Mouse (Mus musculus): Measurements from ENCODE around the gene Lhcgr. TPM values are rescaled to one million over a fixed set of nuclear protein-coding genes. Genes with fewer than 3 reads are reported as not detected.
A peak's percentile ranks its signal among the peaks of the same experiment; 100 is the strongest.
"Not testable (repeated sequence)": the region's sequence is repeated elsewhere in the genome, so short reads cannot be mapped to it uniquely, and the experiment has no call there.

Lhcgr gene
- polyA plus RNA-seq (2012; rRNA removed), result 0.59 and 1.2 TPM in 2 replicates

DNA sequence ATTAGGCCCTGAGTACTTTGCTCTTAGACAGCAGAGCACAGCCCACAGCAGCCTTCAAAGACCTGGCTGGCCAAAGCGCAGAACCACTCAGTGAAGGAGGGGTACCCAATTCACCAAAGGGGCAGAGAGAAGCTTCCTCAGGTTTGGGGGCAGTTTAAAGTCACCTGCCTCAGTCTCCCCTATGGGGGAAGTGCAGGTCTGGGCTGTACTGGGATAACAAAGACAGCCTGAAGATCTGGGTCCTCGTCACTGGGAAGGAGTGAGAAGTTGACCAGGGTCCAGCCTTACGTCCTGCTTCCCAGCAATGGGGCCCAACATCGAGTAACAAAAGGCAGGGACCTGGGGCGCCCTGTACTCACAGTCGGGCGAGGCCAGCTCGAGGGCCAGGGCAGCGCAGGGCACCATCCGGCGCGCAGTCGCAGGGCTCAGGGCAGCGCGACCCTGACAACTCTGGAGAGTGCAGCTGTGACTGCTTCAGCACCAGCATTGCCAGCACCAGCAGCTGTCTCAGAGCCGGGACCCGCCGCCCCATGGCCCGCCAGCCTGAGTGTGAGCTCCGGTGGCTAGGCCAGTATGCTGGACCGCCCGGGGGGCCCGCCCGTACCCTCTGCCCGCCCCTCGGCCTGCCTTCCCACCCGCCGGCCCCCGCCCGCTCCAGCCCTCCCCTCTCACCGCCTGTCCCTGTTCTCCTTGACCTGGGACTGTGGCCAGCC, at the start of gene Lhcgr:
Gene Lhcgr, minus strand, starts transcription at position 551 of the 713 bp plus-strand sequence.
- no peak for DNase-seq (ENCODE audit: low read depth)
- TF ChIP-seq POLR2A (IDR thresholded peaks at IDR 0.05; ENCODE audit: borderline replicate concordance, extremely low read depth, insufficient read depth, insufficient read length, poor library complexity, severe bottlenecking) (no peak), CTCF (IDR thresholded peaks at IDR 0.05; ENCODE audit: borderline replicate concordance, extremely low read depth, insufficient read depth, insufficient read length) (no peak)

DNA sequence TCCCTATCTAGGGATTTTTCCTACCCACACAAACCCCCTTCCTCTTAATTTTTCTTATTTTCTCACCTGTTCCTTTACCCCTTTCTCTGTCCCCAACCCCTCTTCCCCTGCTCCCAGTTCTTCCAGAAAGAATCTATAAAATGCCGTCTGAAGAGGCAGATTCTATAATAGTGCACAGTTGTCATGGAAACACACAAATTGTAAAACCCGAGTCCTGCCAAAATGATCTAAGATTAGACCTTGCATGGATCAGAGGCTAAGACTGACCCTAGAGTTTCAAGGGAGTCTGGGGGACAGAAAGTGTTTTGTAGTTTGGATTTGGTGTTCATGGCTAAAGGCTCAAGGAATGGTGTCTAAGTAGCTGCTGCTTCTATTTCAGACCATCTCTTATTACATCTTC, 25.8 kb upstream of the Lhcgr start:
- TF ChIP-seq CTCF (IDR thresholded peaks at IDR 0.05; ENCODE audit: borderline replicate concordance, extremely low read depth, insufficient read depth, insufficient read length) (no peak), POLR2A (IDR thresholded peaks at IDR 0.05; ENCODE audit: borderline replicate concordance, extremely low read depth, insufficient read depth, insufficient read length, poor library complexity, severe bottlenecking) (no peak)
- DNase-seq (ENCODE audit: low read depth), result peak; percentile 31

DNA sequence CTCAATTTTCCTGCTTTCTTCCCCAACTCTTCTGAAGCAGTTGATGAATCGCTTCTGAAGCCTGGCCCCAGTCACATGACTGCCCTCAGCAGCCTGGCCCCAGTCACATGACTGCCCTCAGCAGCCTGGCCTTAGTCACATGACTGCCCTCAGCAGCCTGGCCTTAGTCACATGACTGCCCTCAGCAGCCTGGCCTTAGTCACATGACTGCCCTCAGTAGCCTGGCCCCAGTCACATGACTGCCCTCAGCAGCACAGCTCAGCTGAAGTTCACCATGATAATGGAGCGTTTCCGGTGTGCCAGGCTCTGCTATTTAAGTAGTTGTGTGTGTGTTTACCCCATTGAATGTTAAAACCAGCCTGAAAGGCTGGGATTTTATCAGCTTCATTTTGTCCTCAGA, 21.2 kb upstream of the Lhcgr start:
- DNase-seq (ENCODE audit: low read depth), result not testable (repeated sequence)

DNA sequence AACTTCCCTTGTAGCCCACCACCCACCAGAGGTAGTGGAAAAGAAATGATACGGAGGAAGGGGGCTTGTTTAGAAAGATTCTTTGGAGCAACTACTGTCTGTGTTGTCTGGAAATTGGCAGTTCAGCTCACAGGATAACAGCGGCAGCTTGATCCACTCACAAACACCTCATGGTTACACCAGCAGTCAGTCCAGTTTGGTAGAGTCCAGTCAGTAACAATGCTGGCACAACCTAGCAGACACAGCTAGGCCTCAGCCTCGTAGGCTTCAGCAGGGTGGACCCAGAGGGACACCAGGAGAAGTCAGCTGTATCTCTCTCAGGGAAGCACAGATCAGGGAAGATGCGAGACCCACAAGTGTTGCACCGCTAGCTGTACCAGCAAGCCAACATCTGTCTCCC, 19.0 kb upstream of the Lhcgr start:
- no peak for DNase-seq (ENCODE audit: low read depth)
- TF ChIP-seq CTCF (IDR thresholded peaks at IDR 0.05; ENCODE audit: borderline replicate concordance, extremely low read depth, insufficient read depth, insufficient read length) (no peak), POLR2A (IDR thresholded peaks at IDR 0.05; ENCODE audit: borderline replicate concordance, extremely low read depth, insufficient read depth, insufficient read length, poor library complexity, severe bottlenecking) (no peak)

DNA sequence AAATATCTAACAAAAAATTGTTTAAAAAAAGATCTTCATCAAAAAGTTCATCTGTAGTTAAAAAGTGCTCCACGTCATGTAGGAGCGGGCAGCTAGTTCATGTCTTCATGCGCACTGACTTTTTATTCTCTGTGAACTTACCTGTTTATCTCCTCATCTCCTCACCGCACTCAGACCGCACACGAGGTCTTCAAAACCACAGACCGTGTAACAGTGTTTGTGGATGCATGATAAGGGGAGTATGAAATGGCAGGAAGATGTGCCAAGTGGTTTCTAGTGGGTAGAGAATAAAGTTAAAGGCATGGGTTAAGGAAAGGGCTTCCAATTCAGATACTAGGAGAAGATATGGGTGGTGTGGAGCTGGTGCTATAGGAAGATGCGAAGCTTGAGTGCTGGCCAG, 14.6 kb upstream of the Lhcgr start:
- DNase-seq (ENCODE audit: low read depth), result no peak
- TF ChIP-seq POLR2A (IDR thresholded peaks at IDR 0.05; ENCODE audit: borderline replicate concordance, extremely low read depth, insufficient read depth, insufficient read length, poor library complexity, severe bottlenecking), result no peak
- TF ChIP-seq CTCF (IDR thresholded peaks at IDR 0.05; ENCODE audit: borderline replicate concordance, extremely low read depth, insufficient read depth, insufficient read length), result no peak

DNA sequence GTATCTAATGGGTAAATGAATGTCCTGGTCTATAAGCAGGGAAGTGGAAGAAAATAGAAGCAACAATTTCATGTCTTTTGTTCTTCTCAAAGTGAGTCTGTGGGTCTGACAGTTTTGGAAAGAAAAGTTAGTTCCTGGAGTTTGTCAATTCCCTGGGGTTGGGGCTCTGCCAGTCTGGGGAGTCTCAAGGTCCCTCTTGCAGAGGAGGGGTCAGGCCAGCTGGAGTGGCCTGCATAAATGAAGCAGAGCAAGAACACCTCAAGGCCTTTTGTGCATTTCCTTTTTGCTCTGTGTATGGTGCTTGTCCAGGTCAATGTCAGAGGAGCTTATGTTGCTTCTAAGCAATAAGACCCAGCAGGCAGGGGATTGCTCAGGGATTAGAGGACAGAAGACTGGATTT, 11.7 kb upstream of the Lhcgr start:
- TF ChIP-seq POLR2A (IDR thresholded peaks at IDR 0.05; ENCODE audit: borderline replicate concordance, extremely low read depth, insufficient read depth, insufficient read length, poor library complexity, severe bottlenecking) (no peak), CTCF (IDR thresholded peaks at IDR 0.05; ENCODE audit: borderline replicate concordance, extremely low read depth, insufficient read depth, insufficient read length) (no peak)
- DNase-seq (ENCODE audit: low read depth), result no peak

DNA sequence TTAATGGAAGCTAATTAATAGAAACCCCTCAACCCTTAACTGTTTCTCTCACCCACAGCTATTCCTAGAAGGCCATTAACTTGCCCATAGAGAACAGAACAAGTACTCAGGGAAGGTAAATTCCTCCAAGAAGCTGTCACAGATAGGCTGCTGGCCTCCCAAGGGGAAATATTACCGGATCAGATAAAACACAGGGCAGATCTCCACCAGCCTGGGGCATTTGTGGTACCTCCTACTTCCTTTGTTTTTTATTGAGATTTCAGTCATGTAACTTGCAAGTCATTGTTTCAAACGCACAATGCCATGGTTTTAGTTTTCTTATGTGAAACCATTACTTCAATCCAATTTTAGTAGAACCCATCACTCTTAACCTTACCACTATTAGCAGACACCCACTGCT, 1.1 kb downstream of the Lhcgr start:
- TF ChIP-seq CTCF (IDR thresholded peaks at IDR 0.05; ENCODE audit: borderline replicate concordance, extremely low read depth, insufficient read depth, insufficient read length) (no peak), POLR2A (IDR thresholded peaks at IDR 0.05; ENCODE audit: borderline replicate concordance, extremely low read depth, insufficient read depth, insufficient read length, poor library complexity, severe bottlenecking) (no peak)
- no peak for DNase-seq (ENCODE audit: low read depth)

DNA sequence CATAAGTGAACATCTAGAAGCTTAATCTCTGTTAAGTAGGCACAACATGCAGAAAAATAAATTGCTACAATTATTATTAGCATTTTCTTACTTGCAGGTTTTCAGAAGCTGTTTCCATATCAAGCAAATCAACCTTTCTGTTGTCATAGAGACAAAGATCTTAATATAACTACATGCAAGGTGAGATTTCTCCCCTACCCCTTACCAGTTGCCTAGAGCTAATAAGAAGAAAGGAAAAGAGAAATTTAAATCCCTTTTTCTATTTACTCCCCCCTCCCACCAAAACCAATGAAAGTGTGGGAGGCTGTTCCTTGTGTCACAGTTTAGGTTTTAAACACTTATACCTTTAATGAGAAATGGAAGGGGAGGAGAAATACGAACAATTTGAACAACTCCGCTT, 3.4 kb downstream of the Lhcgr start:
- peak; percentile 39 for DNase-seq (ENCODE audit: low read depth)
- TF ChIP-seq CTCF (IDR thresholded peaks at IDR 0.05; ENCODE audit: borderline replicate concordance, extremely low read depth, insufficient read depth, insufficient read length), result no peak
- no peak for TF ChIP-seq POLR2A (IDR thresholded peaks at IDR 0.05; ENCODE audit: borderline replicate concordance, extremely low read depth, insufficient read depth, insufficient read length, poor library complexity, severe bottlenecking)

DNA sequence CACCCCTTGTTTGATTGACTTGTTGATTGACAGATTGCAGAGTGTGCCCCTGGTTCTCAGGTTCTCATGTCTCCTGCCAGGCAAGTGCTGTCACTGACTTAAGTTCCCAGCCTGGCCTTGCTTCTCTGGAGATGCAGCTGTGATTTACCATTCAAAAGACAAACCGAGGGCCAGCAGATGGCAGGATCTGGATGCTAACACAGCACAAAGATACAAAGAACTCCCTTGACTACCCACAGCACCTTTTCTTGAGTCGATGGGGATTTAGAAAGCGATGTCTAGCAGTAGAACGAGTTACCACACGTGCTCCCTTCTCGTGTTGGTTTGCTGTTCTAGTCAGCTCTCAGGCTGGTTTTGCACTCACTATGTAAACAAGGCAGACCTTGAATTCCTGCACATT, 4.9 kb downstream of the Lhcgr start:
- no peak for DNase-seq (ENCODE audit: low read depth)
- TF ChIP-seq CTCF (IDR thresholded peaks at IDR 0.05; ENCODE audit: borderline replicate concordance, extremely low read depth, insufficient read depth, insufficient read length) (no peak), POLR2A (IDR thresholded peaks at IDR 0.05; ENCODE audit: borderline replicate concordance, extremely low read depth, insufficient read depth, insufficient read length, poor library complexity, severe bottlenecking) (no peak)

DNA sequence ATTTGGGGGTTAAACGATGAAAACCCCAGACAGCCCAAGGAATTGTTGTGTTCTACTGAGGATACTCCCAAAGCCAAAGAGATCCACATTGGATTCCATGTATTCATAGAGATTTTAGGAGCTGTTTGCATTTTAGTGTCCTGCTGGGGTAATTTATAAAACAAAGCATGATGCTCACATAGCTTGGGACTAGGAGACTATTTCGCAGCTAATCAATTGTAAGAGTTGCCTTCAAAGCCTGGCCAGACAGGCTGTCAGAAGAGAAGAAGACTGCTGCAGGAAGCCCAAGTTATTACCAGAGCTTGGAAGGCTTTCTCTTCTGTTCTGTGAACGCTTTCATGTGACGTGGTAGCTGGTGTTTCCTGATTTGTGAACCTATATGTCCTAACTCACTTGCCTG, 5.4 kb downstream of the Lhcgr start:
- DNase-seq (ENCODE audit: low read depth), result no peak
- TF ChIP-seq CTCF (IDR thresholded peaks at IDR 0.05; ENCODE audit: borderline replicate concordance, extremely low read depth, insufficient read depth, insufficient read length), result no peak
- TF ChIP-seq POLR2A (IDR thresholded peaks at IDR 0.05; ENCODE audit: borderline replicate concordance, extremely low read depth, insufficient read depth, insufficient read length, poor library complexity, severe bottlenecking), result no peak

DNA sequence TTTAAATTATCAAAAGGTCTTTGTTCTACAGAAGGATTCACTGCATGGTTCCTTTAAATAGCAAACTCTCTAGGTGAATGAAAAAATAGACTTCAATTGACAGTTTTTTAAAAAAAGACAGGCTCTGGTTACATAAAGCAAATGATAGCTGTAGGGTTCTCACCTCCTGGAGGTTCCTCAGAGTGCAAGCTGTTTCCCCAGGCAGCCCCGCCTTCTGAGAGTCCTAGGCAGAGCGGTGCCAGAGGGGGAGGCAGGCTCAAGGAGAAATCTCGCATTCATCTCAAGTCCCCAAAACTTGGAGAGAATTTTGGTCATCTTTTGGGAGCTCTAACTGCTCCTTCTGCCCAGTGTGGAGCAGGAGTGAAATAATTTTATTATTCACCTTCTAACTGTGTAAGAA, 12.6 kb downstream of the Lhcgr start:
- TF ChIP-seq POLR2A (IDR thresholded peaks at IDR 0.05; ENCODE audit: borderline replicate concordance, extremely low read depth, insufficient read depth, insufficient read length, poor library complexity, severe bottlenecking), result no peak
- no peak for TF ChIP-seq CTCF (IDR thresholded peaks at IDR 0.05; ENCODE audit: borderline replicate concordance, extremely low read depth, insufficient read depth, insufficient read length)
- no peak for DNase-seq (ENCODE audit: low read depth)

DNA sequence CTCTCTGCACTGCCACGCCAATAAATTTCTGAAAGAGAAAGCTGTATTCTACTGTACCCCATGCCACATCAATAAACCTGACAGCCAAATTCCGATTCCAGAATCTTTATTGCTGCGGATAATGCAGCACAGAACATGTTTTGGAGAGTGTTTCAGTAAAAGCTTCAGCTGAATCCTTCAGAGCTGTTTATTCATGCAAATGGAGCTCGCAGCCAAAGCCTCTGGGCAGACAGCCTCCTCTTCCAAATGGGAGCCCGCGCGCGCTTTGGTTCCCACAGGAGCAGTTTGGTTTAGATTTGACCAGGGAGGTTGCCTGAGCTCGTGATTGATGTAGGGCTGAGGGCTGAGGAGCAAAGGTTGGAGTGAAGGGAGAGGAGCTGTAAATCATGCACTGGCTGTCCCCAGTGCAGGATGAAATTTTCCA, 17.7 kb downstream of the Lhcgr start:
- TF ChIP-seq CTCF (IDR thresholded peaks at IDR 0.05; ENCODE audit: borderline replicate concordance, extremely low read depth, insufficient read depth, insufficient read length), result no peak
- no peak for TF ChIP-seq POLR2A (IDR thresholded peaks at IDR 0.05; ENCODE audit: borderline replicate concordance, extremely low read depth, insufficient read depth, insufficient read length, poor library complexity, severe bottlenecking)
- peak; percentile 78 for DNase-seq (ENCODE audit: low read depth)

Measured in brain, embryonic 14.5 days (tissue).